Mouse (Mus musculus) kidney, adult 2 months (tissue): ENCODE results near the gene Pla2g4a.

Experiments used
- CTCF ChIP-seq: fragments of 200-500 bp; conservative IDR thresholded peaks from 2 replicates; pipeline ENCODE4 v1.5.1; 2011; ENCODE audit warnings: low read depth, mild to moderate bottlenecking, control low read depth, low read length, moderate library complexity, mixed read lengths; ENCODE audit not compliant: insufficient read depth, insufficient read length
- POLR2A ChIP-seq: fragments of 200-500 bp; IDR thresholded peaks from one replicate; pipeline ENCODE4 v1.6.1; 2011; ENCODE audit warnings: low read depth, low read length, control low read depth

- TF ChIP-seq CTCF, result no peak
- TF ChIP-seq POLR2A, result no peak
Observed at GRCm38 (mm10) chr1:149862181-149862580, 98.9 kb downstream of the Pla2g4a start.
